Mouse (Mus musculus) lung, embryonic 14.5 days (tissue): ENCODE data around the gene Arcn1. TPM values are rescaled to one million over a fixed set of nuclear protein-coding genes. Genes with fewer than 3 reads are reported as not detected.
A peak's percentile ranks its signal among the peaks of the same experiment; 100 is the strongest.

Experiments
- ATAC-seq: fragments of 200-750 bp; cut with Nextera tagmentation; 2 replicates; pipeline ENCODE4 v1.8.0; 2017; ENCODE audit warnings: mild to moderate bottlenecking, moderate TSS enrichment, moderate library complexity; ENCODE audit not compliant: insufficient read depth
- DNase-seq: peaks from one replicate; pipeline ENCODE4 v3.0.0-alpha.2; 2015
- H3K27ac ChIP-seq: fragments of 300-500 bp; sonication (generic); 2 replicates; pipeline ENCODE4 v1.5.1; 2014; ENCODE audit warnings: low read depth, mild to moderate bottlenecking, moderate library complexity
- H3K27me3 ChIP-seq: fragments of 300-500 bp; sonication (generic); 2 replicates; pipeline ENCODE4 v1.6.1; 2014; ENCODE audit warnings: low read length, control low read depth; ENCODE audit not compliant: insufficient read depth
- H3K36me3 ChIP-seq: fragments of 300-500 bp; sonication (generic); 2 replicates; pipeline ENCODE4 v1.6.1; 2014; ENCODE audit warnings: control low read depth; ENCODE audit not compliant: insufficient read depth
- H3K4me1 ChIP-seq: fragments of 300-500 bp; sonication (generic); 2 replicates; pipeline ENCODE4 v1.6.1; 2014; ENCODE audit warnings: antibody characterized with exemption, control low read depth; ENCODE audit not compliant: insufficient read depth
- H3K4me2 ChIP-seq: fragments of 300-500 bp; sonication (generic); 2 replicates; pipeline ENCODE4 v1.6.1; 2014; ENCODE audit warnings: mild to moderate bottlenecking
- H3K4me3 ChIP-seq: fragments of 300-500 bp; sonication (generic); 2 replicates; pipeline ENCODE4 v1.5.1; 2014; ENCODE audit warnings: low read depth, low read length
- H3K9ac ChIP-seq: fragments of 300-500 bp; sonication (generic); 2 replicates; pipeline ENCODE4 v1.6.1; 2014
- H3K9me3 ChIP-seq: fragments of 300-500 bp; sonication (generic); 2 replicates; pipeline ENCODE4 v1.6.1; 2016; ENCODE audit warnings: low read depth, low read length, control low read depth
- CTCF ChIP-seq: IDR thresholded peaks from 2 replicates; pipeline ENCODE4 v1.5.1; 2016; ENCODE audit warnings: antibody characterized with exemption, low read depth
- WGBS: fragments of 180-500 bp; shearing (Covaris S2); extraction: QIAGEN DNeasy Blood & Tissue Kit; methylation state at CpG from one replicate; pipeline ENCODE4 v1.1.7; 2014; 5-methylcytosine and 5-hydroxymethylcytosine counted together
- polyA plus RNA-seq: library from polyadenylated mRNA; unstranded; fragments of >200 nt; fragmentation: Nextera tagmentation; extraction: Ambion mirVana; gene quantifications from 2 replicates; pipeline ENCODE4 v1.2.1, GENCODE M21; 2014

The Arcn1 gene
- polyA plus RNA-seq, 1 experiment from 2014 or later, result 224 TPM

DNA sequence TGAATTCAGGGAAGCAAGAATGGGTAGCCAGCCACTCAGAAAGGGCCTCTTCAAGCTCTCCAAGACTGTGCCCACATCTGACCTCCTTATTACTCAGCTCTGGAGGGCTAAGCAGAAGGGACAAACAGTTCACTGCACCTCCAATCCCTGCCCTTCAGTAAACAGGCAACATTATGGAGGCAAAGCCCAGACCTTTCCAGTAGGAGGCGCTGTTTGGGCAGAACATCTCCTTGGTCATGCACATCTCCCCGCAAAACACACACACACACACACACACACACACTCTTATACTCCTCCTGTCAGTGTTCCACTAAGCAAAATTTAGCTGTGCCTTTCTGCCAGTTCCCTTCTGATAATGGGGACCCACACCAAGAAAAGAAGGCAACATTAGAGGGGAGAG, 58.0 kb downstream of the Arcn1 start:
- Histone ChIP-seq H3K27me3 (no peaks in the 10 kb centered on the region), H3K4me3 (no peak overlapping the region), H3K9ac (no peak overlapping the region), H3K4me1 (peaks cover 4% of the 10 kb centered on the region; the same call in 1 of the 2 replicates), H3K36me3 (peaks cover 64% of the 10 kb centered on the region), H3K27ac (no peak overlapping the region), H3K9me3 (no peaks in the 10 kb centered on the region), H3K4me2 (no peak overlapping the region)
- peak; percentile 70 for TF ChIP-seq CTCF
- no peak for ATAC-seq
- WGBS, result 67% methylated on average over 2 of the region's 2 CpGs
- DNase-seq, result peak; percentile 63

DNA sequence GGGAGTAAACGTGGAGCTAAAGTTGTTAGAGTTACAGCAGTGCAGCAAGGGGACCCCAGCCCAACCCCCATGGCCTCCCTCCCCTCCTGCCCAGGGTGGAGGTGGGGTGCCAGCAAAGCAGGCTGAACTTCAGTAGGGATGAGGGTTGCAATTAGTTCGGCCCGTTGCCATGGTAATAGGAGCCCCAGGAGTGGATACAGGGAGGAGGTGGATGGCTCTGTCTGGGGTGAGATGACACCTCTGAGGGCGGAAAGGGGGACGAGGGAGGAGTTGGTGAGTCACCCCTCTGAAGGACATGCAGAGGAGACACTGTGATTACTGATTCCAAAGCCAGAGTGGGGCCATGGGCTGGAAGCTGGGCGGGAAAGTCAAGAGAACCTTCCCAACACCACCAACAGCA, 58.7 kb downstream of the Arcn1 start:
- Histone ChIP-seq H3K9me3 (no peaks in the 10 kb centered on the region), H3K4me1 (peaks cover 4% of the 10 kb centered on the region; the same call in 1 of the 2 replicates), H3K9ac (peak overlapping the region; percentile 53), H3K4me2 (peak overlapping the region; percentile 70), H3K27ac (no peak overlapping the region; the same call in 1 of the 2 replicates), H3K36me3 (peaks cover 64% of the 10 kb centered on the region), H3K27me3 (no peaks in the 10 kb centered on the region), H3K4me3 (peak overlapping the region; percentile 44)
- no peak for TF ChIP-seq CTCF
- DNase-seq (no peak), ATAC-seq (peak; percentile 25)
- whole genome bisulfite sequencing, result 18% methylated on average over 6 of the region's 6 CpGs

DNA sequence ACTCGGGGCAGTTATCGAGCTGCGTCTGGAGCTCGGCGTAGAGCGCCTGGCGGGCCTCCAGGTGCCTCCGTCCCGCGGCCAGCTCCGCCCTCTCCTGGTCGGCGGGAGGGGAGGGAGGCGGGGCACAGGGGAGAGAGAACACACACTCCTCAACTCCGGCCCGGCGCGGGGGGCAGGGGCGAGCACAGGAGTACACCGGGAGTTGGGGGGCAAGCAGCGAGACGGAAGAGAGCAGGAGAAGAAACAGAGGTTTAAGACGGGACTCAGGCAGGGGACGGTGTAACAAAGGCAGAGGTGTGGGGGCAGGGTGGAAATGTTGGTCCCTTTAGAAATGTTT, 59.2 kb downstream of the Arcn1 start:
- H3K4me3 ChIP-seq, result peak overlapping the region; percentile 44
- ATAC-seq (peak; percentile 88), DNase-seq (peak; percentile 90)
- H3K27ac ChIP-seq, result no peak overlapping the region; the same call in none of the 2 replicates
- H3K4me1 ChIP-seq, result peaks cover 4% of the 10 kb centered on the region; the same call in 1 of the 2 replicates
- H3K4me2 ChIP-seq, result peak overlapping the region; percentile 70
- H3K9me3 ChIP-seq, result no peaks in the 10 kb centered on the region
- 4% methylated on average over 24 of the region's 24 CpGs for WGBS
- peaks cover 66% of the 10 kb centered on the region for H3K36me3 ChIP-seq
- TF ChIP-seq CTCF, result peak; percentile 56
- H3K27me3 ChIP-seq, result no peaks in the 10 kb centered on the region
- H3K9ac ChIP-seq, result peak overlapping the region; percentile 53

DNA sequence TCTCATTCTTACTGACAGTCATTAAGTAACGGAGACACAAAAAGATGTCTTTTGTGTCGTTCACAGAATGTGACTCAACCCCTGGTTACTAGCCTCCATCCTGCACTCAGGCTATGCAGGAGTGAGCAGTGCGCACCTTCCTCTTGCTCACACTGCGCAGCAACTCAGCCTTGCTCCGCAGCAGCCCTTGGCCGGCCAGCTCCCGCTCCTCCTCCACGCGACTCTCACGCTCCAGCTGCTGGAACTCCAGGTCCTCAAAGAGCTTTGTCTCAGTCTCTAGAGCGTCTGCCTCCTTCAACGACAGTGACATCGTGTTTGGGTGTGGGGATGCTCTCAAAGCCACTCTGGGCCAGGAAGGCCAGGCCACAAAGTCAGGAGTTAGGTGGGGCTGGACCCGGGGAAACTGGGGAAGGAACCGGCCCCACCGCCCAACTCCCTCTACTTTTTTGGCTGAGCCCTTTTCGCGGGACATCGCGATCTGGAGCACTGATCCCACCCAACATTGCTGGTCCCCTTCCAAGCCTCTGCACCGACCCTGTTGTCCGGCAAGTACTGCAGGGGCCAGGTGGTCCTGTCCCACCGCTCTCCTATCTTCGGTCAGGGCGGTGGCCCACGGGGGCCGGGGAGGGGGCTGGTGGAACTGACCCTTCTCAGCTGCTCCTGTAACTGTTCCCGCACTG, 59.8 kb downstream of the Arcn1 start:
- no peaks in the 10 kb centered on the region for H3K9me3 ChIP-seq
- WGBS, result 21% methylated on average over 28 of the region's 28 CpGs
- H3K4me2 ChIP-seq, result peak overlapping the region; percentile 70
- no peaks in the 10 kb centered on the region for H3K27me3 ChIP-seq
- peak; percentile 33; the same call in 1 of the 2 replicates for ATAC-seq
- DNase-seq, result no peak
- peak overlapping the region; percentile 58; the same call in 1 of the 2 replicates for H3K27ac ChIP-seq
- H3K4me1 ChIP-seq, result peaks cover 4% of the 10 kb centered on the region; the same call in 1 of the 2 replicates
- peaks cover 65% of the 10 kb centered on the region for H3K36me3 ChIP-seq
- peak overlapping the region; percentile 44 for H3K4me3 ChIP-seq
- H3K9ac ChIP-seq, result peak overlapping the region; percentile 53
- TF ChIP-seq CTCF, result no peak

DNA sequence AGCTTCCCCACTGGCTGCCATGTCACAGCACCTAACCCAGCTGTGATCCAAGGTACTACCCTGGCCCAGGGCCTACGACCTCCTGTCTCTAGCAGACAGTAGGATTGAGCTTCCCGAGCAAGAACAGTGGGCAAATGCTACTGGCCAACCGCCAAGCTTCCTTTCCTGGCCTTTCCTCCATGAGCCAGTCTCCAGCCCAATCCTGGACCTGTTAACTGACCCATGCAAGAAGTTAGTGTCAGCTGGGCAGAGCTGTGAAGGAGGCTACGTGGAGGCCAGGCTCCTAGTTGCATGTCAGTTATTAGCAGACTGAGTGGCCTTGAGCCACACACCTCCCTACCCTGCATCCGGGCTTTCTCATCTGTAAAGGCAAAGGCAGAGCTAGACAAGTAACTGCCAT, 67.9 kb downstream of the Arcn1 start:
- Histone ChIP-seq H3K27ac (no peak overlapping the region), H3K4me1 (no peaks in the 10 kb centered on the region), H3K4me2 (no peak overlapping the region), H3K9ac (no peak overlapping the region), H3K9me3 (no peaks in the 10 kb centered on the region), H3K36me3 (peaks cover 81% of the 10 kb centered on the region), H3K27me3 (no peaks in the 10 kb centered on the region), H3K4me3 (no peak overlapping the region)
- DNase-seq, result no peak
- ATAC-seq, result no peak
- no peak for TF ChIP-seq CTCF
- 75% methylated on average over 5 of the region's 5 CpGs for WGBS

DNA sequence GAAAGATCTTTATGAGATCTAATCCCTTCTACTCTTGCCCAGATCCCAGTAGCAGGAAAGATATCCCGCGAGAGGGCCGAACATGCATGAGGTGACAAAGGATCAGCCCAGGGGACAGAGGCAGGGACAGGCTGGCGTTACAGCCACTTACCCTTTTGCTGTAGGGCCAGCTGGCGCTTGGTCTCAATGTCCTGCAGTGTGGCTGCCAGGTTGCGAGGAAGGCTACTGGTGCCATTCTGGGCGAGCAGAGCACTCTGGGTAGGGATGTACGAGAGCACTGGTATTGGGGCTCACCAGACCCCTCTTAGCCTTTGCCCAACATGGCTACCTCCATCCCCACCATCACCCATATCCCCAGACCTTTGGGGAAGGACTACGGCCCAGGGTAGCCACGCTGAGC, 68.4 kb downstream of the Arcn1 start:
- Histone ChIP-seq H3K27ac (no peak overlapping the region), H3K4me1 (no peaks in the 10 kb centered on the region), H3K4me3 (no peak overlapping the region), H3K36me3 (peaks cover 81% of the 10 kb centered on the region), H3K27me3 (no peaks in the 10 kb centered on the region), H3K4me2 (no peak overlapping the region), H3K9ac (no peak overlapping the region), H3K9me3 (no peaks in the 10 kb centered on the region)
- no peak for TF ChIP-seq CTCF
- WGBS, result 77% methylated on average over 10 of the region's 10 CpGs
- ATAC-seq (no peak), DNase-seq (no peak)

DNA sequence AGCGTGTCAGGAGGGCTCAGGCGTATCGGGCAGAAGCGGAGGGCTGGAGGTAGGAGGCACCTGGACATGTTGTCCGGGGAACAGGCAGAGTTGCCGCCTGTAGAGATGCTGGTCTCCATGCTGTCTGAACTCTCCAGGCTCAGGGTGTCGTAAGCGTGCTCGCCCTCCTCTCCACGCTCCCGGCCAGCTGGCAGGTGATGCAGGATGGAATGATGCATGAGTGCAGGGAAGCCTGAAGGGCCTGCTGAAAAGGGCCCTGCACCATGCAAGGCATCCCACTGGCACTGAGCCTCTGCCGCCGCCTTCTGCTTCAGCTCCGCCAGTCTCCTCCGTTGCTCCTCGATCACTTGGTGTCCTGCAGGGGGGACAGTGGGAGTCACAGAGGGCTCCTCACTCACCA, 69.8 kb downstream of the Arcn1 start:
- peaks cover 86% of the 10 kb centered on the region for H3K36me3 ChIP-seq
- WGBS, result 89% methylated on average over 16 of the region's 16 CpGs
- no peak overlapping the region for H3K27ac ChIP-seq
- ATAC-seq (no peak), DNase-seq (no peak)
- H3K4me2 ChIP-seq, result no peak overlapping the region
- no peak for TF ChIP-seq CTCF
- no peaks in the 10 kb centered on the region for H3K27me3 ChIP-seq
- H3K4me1 ChIP-seq, result no peaks in the 10 kb centered on the region
- no peak overlapping the region for H3K9ac ChIP-seq
- no peaks in the 10 kb centered on the region for H3K9me3 ChIP-seq
- H3K4me3 ChIP-seq, result no peak overlapping the region
